Mouse (Mus musculus) spleen, adult 12 weeks (tissue): ENCODE measurements around the gene Vmn2r94.

Source experiments
- DNase-seq: peaks from one replicate; pipeline ENCODE4 v3.0.0; 2022; ENCODE audit warnings: low spot score

Gene Vmn2r94

GRCm38 (mm10) chr17:18277656-18278055 lies at the start of gene Vmn2r94:
Gene Vmn2r94, minus strand, starts transcription at chr17:18277756.
- no peak for DNase-seq

DNA sequence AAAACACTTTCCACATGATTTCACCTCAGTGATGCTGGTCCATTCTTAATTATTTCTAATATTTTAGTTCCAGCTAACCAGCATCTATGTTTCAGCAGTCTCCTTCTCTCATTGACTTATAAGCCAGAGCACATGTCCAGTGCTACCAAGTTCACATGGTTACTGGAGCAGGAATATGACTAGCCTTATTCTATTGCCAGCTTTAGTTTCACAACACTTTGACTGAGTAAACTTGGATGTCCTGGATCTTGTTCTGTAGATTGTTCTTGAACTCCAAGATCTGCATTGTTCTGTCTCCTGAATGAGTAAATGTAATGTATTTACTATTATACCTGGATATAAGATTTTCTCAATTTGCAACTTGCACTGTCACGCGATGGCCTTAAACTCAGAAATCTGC lies 45.5 kb upstream of the Vmn2r94 start:
- no peak for DNase-seq

GRCm38 (mm10) chr17:18297799-18298198 lies 20.2 kb upstream of the Vmn2r94 start, which contains the start of gene Vmn2r93:
Gene Vmn2r93, plus strand, starts transcription at chr17:18298099.
- no peak for DNase-seq

- DNase-seq: no peak
Observed at GRCm38 (mm10) chr17:18236931-18237330, 40.6 kb downstream of the Vmn2r94 start.

GRCm38 (mm10) chr17:18231996-18232395 lies 45.6 kb downstream of the Vmn2r94 start:
- DNase-seq: no peak

DNA sequence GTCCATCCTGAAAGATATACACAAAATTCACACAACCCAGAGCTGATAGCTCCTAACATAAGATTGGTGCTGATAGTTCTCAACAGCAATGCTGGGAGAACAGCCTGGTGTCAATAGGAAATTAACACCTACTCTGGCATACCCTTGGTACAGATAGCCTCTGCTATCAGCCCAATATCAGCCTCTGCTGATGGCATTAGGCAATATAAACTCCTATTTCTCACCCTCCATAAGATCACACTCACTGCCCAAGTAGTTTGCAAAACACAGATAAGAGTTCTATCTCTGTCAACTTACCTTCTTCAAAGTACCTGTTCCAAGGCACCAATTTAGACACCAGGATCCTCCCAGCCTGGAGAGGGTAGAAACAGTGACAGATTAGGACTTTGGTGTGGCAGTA lies 56.3 kb downstream of the Vmn2r94 start:
- no peak for DNase-seq
